Mouse (Mus musculus) heart, postnatal 0 days (tissue): ENCODE results near the gene Rarres1.

Experiments
- CTCF ChIP-seq: IDR thresholded peaks from 2 replicates; pipeline ENCODE4 v1.5.1; 2016; ENCODE audit warnings: antibody characterized with exemption, control low read depth, low read depth
- EP300 ChIP-seq: IDR thresholded peaks from 2 replicates; pipeline ENCODE4 v1.6.1; 2016; ENCODE audit warnings: antibody characterized with exemption, low read depth

DNA sequence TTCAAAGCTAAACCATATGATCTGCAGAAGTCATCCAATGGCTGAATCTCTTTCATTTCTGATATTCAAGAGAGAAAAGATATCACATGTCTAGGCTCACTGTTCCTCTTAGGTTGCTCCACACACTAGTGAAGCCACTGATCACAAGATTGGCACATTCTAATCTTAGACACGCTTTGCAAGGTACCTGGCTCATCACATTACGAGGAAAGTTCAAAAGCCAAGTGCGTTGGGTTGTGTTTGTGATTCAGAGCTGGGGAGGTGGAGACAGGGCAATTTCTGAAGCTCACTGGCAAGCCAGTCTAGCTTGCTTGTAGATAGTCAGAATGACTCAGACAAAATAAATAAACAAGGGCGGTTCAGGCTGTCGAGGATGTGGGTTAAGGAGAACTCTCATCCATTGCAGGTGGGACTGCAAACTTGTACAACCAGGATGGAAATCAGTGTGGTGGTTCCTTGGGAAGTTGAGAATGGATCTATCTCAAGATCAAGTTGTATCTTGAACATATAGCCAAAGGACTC is 38.7 kb upstream of the Rarres1 start:
- TF ChIP-seq CTCF (no peak), EP300 (no peak)
